Mouse (Mus musculus) heart, adult 2 months (tissue): ENCODE data around the gene Dcst1. TPM values are rescaled to one million over a fixed set of nuclear protein-coding genes. Genes with fewer than 3 reads are reported as not detected.

Experiments used
- DNase-seq, 2 experiments: peaks; one replicate each; pipeline ENCODE4 v3.0.0; 2021
- H3K27ac ChIP-seq: fragments of 200-600 bp; 2 replicates; pipeline ENCODE4 v1.8.1; 2022
- H3K27me3 ChIP-seq: fragments of 200-500 bp; 2 replicates; pipeline ENCODE4 v1.6.1; 2012; ENCODE audit warnings: mild to moderate bottlenecking, low read length, inconsistent platforms, mixed read lengths; ENCODE audit not compliant: control insufficient read depth, insufficient read depth
- H3K36me3 ChIP-seq: fragments of 200-500 bp; 2 replicates; pipeline ENCODE4 v1.6.1; 2012; ENCODE audit warnings: low read length, inconsistent platforms; ENCODE audit not compliant: control insufficient read depth, insufficient read depth
- H3K4me1 ChIP-seq: fragments of 200-500 bp; 2 replicates; pipeline ENCODE4 v1.6.1; 2011; ENCODE audit warnings: low read length; ENCODE audit not compliant: control insufficient read depth, insufficient read depth
- H3K4me3 ChIP-seq: fragments of 200-600 bp; 2 replicates; pipeline ENCODE4 v1.8.1; 2022
- H3K79me2 ChIP-seq: fragments of 200-500 bp; replicated peaks from 2 replicates; pipeline ENCODE4 v1.6.1; 2012; ENCODE audit warnings: mild to moderate bottlenecking, inconsistent platforms, low read length, moderate library complexity, mixed read lengths; ENCODE audit not compliant: control insufficient read depth, insufficient read depth
- H3K9ac ChIP-seq: fragments of 200-500 bp; 2 replicates; pipeline ENCODE4 v1.6.1; 2012; ENCODE audit warnings: low read depth, mild to moderate bottlenecking, control low read depth, inconsistent platforms, low read length, mixed read lengths
- CTCF ChIP-seq: fragments of 200-600 bp; IDR thresholded peaks from 2 replicates; pipeline ENCODE4 v1.8.1; 2022; ENCODE audit warnings: antibody characterized with exemption, mild to moderate bottlenecking, moderate library complexity
- EP300 ChIP-seq: fragments of 200-500 bp; IDR thresholded peaks from 2 replicates; pipeline ENCODE4 v1.6.1; 2011; ENCODE audit warnings: low read depth, low read length, control low read depth; ENCODE audit not compliant: insufficient read depth
- POLR2A ChIP-seq: fragments of 200-500 bp; IDR thresholded peaks from 2 replicates; pipeline ENCODE4 v1.6.1; 2011; ENCODE audit warnings: mild to moderate bottlenecking, low read depth, low read length, control low read depth; ENCODE audit not compliant: insufficient read depth
- WGBS: fragments of 180-500 bp; shearing (Covaris S2); methylation state at CpG from one replicate; pipeline ENCODE4 v1.1.7; 2018; 5-methylcytosine and 5-hydroxymethylcytosine counted together
- intact Hi-C: fragments of 180-260 bp; cut with DNase I; formaldehyde crosslinking; loops from one replicate; pipeline ENCODE4 v1.15.1; 2025
- polyA plus RNA-seq: library from polyadenylated mRNA; depleted of rRNA; stranded (reverse); fragments of >200 nt; gene quantifications from 2 replicates; pipeline ENCODE4 v1.2.3, GENCODE M21; 2012
- total RNA-seq, 2 experiments: library from RNA; stranded (reverse); gene quantifications; 2 replicates each; pipeline ENCODE4 v1.2.3; 2021

The Dcst1 gene
- total and polyA plus RNA-seq, 3 experiments, result 0.23 TPM; not detected in 2

DNA sequence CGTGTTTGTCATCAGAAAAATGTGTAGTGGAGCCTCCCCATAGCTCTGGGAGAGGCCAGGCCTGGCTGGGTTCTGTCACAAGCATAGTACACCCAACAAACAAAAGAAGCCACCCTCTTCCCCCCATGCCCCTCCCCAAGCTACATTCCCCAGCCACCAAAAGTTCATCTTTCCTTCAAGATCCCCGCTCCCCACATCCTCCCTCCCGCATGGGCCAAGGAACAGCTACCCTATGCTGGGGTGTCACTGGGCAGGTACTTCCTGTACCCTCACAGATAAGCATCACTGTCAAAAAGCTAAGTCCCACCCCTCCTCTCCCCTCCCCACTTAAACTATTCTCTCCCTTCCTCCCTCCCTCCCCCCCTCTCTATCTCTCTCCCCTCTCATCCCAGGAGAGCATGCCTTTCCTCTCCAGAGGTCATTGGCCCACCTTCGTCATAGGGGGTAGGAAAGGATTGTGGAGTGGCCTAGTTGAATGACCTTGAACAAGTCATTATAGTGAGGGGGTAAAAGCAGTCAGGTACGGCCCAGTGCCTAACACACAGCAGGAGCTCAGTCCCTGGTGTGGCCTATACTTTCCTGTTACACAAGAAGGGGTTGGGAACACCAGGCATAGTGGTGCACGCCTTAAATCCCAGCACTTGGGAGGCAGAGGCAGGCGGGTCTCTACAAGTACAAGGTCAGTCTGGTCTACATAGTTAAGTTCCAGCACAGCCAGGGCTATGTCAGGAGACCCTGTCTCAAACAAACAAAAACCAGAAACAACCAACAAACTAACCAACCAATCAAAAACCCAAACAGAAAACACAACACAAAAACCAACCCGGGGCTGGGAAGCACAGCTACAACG is 17.2 kb upstream of the Dcst1 start:
- WGBS, result 77% methylated on average over 9 of the region's 9 CpGs
- TF ChIP-seq CTCF (no peak), EP300 (no peak), POLR2A (no peak)
- no peak overlapping the region for H3K9ac ChIP-seq
- no peak overlapping the region for H3K27ac ChIP-seq
- intact Hi-C loops, result no loop called here
- H3K27me3 ChIP-seq, result no peaks in the 10 kb centered on the region
- DNase-seq, result no peak
- H3K4me3 ChIP-seq, result no peak overlapping the region
- H3K4me1 ChIP-seq, result 0 out of 2 replicates have a peak, but pooled peaks cover 1% of the 10 kb centered on the region
- no peaks in the 10 kb centered on the region for H3K36me3 ChIP-seq
- H3K79me2 ChIP-seq, result no peaks in the 10 kb centered on the region

DNA sequence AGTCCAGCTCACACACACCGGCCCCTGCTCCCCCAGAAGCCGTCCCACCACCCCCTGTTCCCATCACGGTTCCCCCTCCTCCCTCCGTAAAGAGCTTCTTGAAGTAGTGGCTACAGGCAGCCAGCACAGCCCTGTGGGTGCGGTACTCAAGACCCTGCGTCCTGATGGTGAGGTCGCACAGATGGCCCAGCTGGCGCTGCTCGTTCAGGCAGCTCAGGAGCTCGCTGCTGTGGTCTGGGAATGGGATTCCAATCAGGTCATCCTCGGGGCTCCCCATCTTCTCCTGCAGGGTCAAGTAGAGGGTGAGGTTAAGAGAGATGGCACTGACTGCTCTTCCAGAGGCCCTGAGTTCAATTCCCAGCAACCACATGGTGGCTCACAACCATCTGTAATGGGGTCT is 16.2 kb upstream of the Dcst1 start:
- WGBS, result 86% methylated on average over 11 of the region's 11 CpGs
- Histone ChIP-seq H3K4me1 (0 out of 2 replicates have a peak, but pooled peaks cover 1% of the 10 kb centered on the region), H3K9ac (no peak overlapping the region), H3K27ac (no peak overlapping the region), H3K79me2 (no peaks in the 10 kb centered on the region), H3K27me3 (no peaks in the 10 kb centered on the region), H3K4me3 (no peak overlapping the region), H3K36me3 (no peaks in the 10 kb centered on the region)
- no peak for TF ChIP-seq POLR2A
- TF ChIP-seq EP300, result no peak
- no peak for DNase-seq
- intact Hi-C loops, result no loop called here

DNA sequence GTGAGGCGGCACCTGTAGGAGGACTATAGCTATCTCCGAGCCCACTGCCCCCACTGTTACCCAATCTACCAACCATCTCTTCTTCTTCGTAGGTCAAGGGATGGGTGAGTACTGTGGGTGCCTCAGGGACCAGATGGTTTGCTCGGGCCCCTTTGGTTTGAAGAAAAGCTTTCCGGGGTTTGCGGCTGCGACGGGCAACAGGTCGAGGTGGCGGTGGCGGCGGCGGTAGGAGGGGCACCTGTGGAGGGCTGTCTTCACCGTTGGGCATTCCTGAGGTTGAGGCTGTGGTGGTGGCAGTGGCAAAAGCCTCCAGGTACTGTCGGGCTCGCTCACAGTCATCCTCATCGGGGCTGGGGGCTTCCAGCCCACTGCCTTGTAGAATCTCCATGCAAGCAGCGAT is 15.7 kb upstream of the Dcst1 start:
- Histone ChIP-seq H3K36me3 (no peaks in the 10 kb centered on the region), H3K4me3 (no peak overlapping the region), H3K79me2 (no peaks in the 10 kb centered on the region), H3K27ac (no peak overlapping the region), H3K27me3 (no peaks in the 10 kb centered on the region), H3K4me1 (0 out of 2 replicates have a peak, but pooled peaks cover 1% of the 10 kb centered on the region), H3K9ac (no peak overlapping the region)
- no peak for DNase-seq
- 94% methylated on average over 18 of the region's 18 CpGs for WGBS
- TF ChIP-seq CTCF (no peak), POLR2A (no peak), EP300 (no peak)
- intact Hi-C loops, result no loop called here

DNA sequence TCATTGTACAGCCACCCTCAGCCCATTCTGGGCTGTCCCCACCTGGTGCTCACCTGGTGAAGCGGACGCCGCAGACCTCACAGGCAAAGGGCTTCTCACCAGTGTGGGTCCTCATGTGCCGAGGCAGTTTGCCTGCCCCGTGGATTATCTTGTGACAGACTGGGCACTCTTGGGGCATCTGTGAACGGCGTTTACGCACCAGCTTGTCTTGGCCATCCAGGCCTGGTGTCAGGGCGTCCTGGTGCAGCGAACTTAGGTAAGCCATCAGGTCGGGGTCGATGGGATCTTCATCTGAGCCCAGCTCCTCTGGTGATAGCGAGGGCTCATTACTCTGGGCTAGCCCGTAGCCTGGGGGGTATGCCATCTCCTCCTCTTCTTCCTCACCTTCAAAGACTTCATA is 15.2 kb upstream of the Dcst1 start:
- intact Hi-C loops, result no loop called here
- Histone ChIP-seq H3K4me1 (0 out of 2 replicates have a peak, but pooled peaks cover 1% of the 10 kb centered on the region), H3K4me3 (no peak overlapping the region), H3K79me2 (no peaks in the 10 kb centered on the region), H3K36me3 (no peaks in the 10 kb centered on the region), H3K27ac (no peak overlapping the region), H3K27me3 (no peaks in the 10 kb centered on the region), H3K9ac (no peak overlapping the region)
- DNase-seq, result no peak
- no peak for TF ChIP-seq CTCF
- TF ChIP-seq POLR2A, result no peak
- TF ChIP-seq EP300, result no peak
- WGBS, result 93% methylated on average over 14 of the region's 14 CpGs

- Histone ChIP-seq H3K4me3 (no peak overlapping the region), H3K9ac (no peak overlapping the region), H3K79me2 (no peaks in the 10 kb centered on the region), H3K27me3 (no peaks in the 10 kb centered on the region), H3K36me3 (no peaks in the 10 kb centered on the region), H3K27ac (no peak overlapping the region), H3K4me1 (0 out of 2 replicates have a peak, but pooled peaks cover 1% of the 10 kb centered on the region)
- WGBS, result 86% methylated on average over 31 of the region's 31 CpGs
- intact Hi-C loops, result no loop called here
- DNase-seq, result no peak
- no peak for TF ChIP-seq POLR2A
- TF ChIP-seq CTCF, result no peak
- no peak for TF ChIP-seq EP300
These were observed 14.5 kb upstream of the Dcst1 start for GRCm38 (mm10) chr3:89379388-89380131.
